Mouse (Mus musculus) heart, embryonic 10.5 days (tissue): ENCODE measurements at regions not wholly inside any gene's neighbourhood (a gene's known extent, or its start where the extent isn't known, plus 50 kb on each side); places are given as distances from the start of the nearest gene placed in this dataset.

Source experiments
- DNase-seq: peaks from one replicate; pipeline ENCODE4 v3.0.0-alpha.2; 2017; ENCODE audit warnings: low spot score
- H3K27ac ChIP-seq: fragments of 300-500 bp; sonication (generic); 2 replicates; pipeline ENCODE4 v1.5.1; 2016; ENCODE audit warnings: mild to moderate bottlenecking
- H3K27me3 ChIP-seq: fragments of 300-500 bp; sonication (generic); 2 replicates; pipeline ENCODE4 v1.6.1; 2016; ENCODE audit warnings: mild to moderate bottlenecking; ENCODE audit not compliant: poor library complexity, insufficient read depth, severe bottlenecking
- H3K36me3 ChIP-seq: fragments of 300-500 bp; sonication (generic); 2 replicates; pipeline ENCODE4 v1.6.1; 2016; ENCODE audit warnings: mild to moderate bottlenecking, moderate library complexity
- H3K4me1 ChIP-seq: fragments of 300-500 bp; sonication (generic); 2 replicates; pipeline ENCODE4 v1.6.1; 2016; ENCODE audit warnings: mild to moderate bottlenecking
- H3K4me3 ChIP-seq: fragments of 300-500 bp; sonication (generic); 2 replicates; pipeline ENCODE4 v1.5.1; 2016; ENCODE audit warnings: mild to moderate bottlenecking, moderate library complexity
- H3K9me3 ChIP-seq: fragments of 300-500 bp; sonication (generic); 2 replicates; pipeline ENCODE4 v1.6.1; 2016; ENCODE audit warnings: mild to moderate bottlenecking, moderate library complexity
- WGBS: fragments of 180-500 bp; shearing (Covaris S2); methylation state at CpG from one replicate; pipeline ENCODE4 v1.1.7; 2016; 5-methylcytosine and 5-hydroxymethylcytosine counted together

DNA sequence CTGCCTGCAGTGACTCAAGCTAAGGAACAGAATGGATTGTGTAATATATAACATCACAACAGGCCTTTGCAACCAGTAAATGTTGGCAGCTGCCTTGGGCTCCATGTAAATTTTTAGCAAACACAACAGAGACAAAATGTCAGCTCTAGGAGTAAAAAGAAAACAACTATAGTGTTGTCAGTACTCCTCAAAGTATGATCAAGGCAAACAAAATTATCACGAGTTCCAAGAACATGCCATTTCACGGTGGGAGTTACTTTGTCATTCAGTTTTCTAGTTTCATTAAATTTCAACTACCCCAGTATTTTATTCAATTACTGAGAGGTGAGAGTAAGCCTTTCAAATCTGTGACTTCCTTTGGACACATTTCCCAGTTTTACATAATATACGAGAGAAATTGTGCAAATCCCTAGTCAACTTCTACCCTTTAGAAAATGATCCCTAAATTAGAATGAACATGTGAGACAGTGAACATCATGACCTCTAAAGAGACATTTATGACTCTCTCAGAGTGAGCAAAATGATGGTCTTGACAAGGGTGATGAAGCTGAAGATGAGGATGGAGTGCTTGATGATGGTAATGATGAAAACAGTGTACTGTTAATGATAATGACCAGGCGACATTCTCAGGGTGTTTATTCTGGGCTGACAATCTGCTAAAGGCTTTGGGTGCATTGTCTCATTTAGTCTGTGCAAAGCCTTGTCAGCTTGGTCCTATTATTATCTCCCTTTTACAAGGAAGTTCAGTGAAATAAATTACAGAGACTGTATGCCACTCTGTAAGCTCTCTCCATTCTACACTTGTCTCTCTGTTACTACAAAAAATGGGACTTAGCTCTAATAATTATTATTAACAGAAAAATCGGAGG is 209.7 kb upstream of the Etaa1 start:
- Histone ChIP-seq H3K9me3 (no peaks in the 10 kb centered on the region), H3K4me1 (no peaks in the 10 kb centered on the region), H3K27ac (no peak overlapping the region), H3K4me3 (no peak overlapping the region), H3K27me3 (no peaks in the 10 kb centered on the region), H3K36me3 (no peaks in the 10 kb centered on the region)
- DNase-seq: no peak
- WGBS: 73% methylated on average over 5 of the region's 5 CpGs

GRCm38 (mm10) chr11:18156506-18156905 is 202.8 kb upstream of the Etaa1 start:
- Histone ChIP-seq H3K4me1 (peaks cover 7% of the 10 kb centered on the region), H3K4me3 (no peak overlapping the region), H3K9me3 (no peaks in the 10 kb centered on the region), H3K27ac (no peak overlapping the region), H3K27me3 (no peaks in the 10 kb centered on the region), H3K36me3 (no peaks in the 10 kb centered on the region)
- 93% methylated on average over 4 of the region's 4 CpGs for WGBS
- no peak for DNase-seq

- 4% methylated on average over 6 of the region's 6 CpGs for WGBS
- peaks cover 13% of the 10 kb centered on the region for H3K4me1 ChIP-seq
- H3K27ac ChIP-seq: peak overlapping the region; percentile 81
- DNase-seq: peak; percentile 89
- H3K27me3 ChIP-seq: no peaks in the 10 kb centered on the region
- H3K36me3 ChIP-seq: no peaks in the 10 kb centered on the region
- no peak overlapping the region for H3K4me3 ChIP-seq
- no peaks in the 10 kb centered on the region for H3K9me3 ChIP-seq
These were observed 198.3 kb upstream of the Etaa1 start for GRCm38 (mm10) chr11:18151788-18152563.

DNA sequence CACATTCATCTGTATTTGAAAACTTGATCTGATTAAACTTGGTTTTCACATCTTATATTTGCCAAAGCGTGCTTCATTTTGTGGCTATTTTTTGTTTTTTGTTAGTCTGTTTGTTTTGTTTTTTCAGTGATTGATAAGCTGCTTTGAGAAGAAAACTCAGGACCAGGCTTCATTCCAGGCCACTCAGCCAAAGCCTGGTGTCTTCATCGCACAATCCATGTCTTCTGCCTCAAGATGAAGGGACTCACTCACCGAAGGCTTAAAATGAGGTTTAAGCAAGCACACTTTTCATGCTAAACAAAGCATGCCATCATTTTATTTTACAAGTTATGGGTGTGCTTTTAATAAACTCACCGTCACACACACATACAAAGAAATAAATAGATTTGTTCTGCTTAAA is 197.7 kb upstream of the Etaa1 start:
- DNase-seq: no peak
- H3K4me3 ChIP-seq: no peak overlapping the region
- peaks cover 13% of the 10 kb centered on the region for H3K4me1 ChIP-seq
- H3K27ac ChIP-seq: no peak overlapping the region
- H3K36me3 ChIP-seq: no peaks in the 10 kb centered on the region
- H3K27me3 ChIP-seq: no peaks in the 10 kb centered on the region
- no peaks in the 10 kb centered on the region for H3K9me3 ChIP-seq
- 44% methylated on average over 4 of the region's 4 CpGs for WGBS

DNA sequence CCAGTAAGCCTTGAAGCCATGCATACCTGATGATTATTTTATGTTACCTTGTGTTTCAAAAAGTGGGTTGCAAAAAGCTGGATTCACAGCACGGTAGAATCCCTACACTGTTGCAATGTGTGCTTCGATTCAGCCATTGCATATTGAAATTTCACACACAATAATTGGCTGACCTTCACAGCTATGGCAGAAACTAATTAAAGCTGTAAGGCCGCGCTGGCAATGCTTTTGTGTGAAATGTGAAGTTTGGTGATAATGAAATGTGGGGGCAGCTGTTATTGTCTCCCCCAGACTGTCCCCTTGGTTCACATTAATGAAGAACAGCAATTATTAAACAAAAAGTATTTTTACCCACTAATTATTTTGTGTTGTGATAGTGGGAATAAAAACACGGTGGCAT is 173.8 kb upstream of the Etaa1 start:
- WGBS: 84% methylated on average over 5 of the region's 5 CpGs
- H3K27me3 ChIP-seq: no peaks in the 10 kb centered on the region
- no peaks in the 10 kb centered on the region for H3K36me3 ChIP-seq
- no peaks in the 10 kb centered on the region for H3K9me3 ChIP-seq
- DNase-seq: no peak
- no peak overlapping the region for H3K4me3 ChIP-seq
- H3K27ac ChIP-seq: no peak overlapping the region
- H3K4me1 ChIP-seq: no peaks in the 10 kb centered on the region

DNA sequence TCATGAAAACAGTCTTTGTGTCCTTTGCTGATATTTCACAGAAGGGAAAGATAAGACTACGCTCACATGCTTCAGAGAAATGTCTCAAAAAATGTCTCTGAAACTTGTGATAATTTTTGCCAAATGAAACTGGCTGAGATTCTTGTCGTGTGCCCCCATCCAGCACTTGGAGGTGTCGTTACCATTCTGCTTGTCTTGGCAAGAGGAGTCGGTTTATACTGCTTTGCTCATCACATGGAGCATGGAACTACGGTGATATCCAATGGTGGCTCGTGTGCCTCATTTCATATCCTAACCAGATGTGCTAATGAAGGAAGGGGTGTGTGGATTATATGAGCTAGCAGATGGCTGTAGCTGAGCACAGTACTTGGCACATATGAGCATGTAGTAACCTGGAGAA is 169.4 kb upstream of the Etaa1 start:
- Histone ChIP-seq H3K27me3 (no peaks in the 10 kb centered on the region), H3K36me3 (no peaks in the 10 kb centered on the region), H3K27ac (no peak overlapping the region), H3K4me3 (no peak overlapping the region), H3K4me1 (no peaks in the 10 kb centered on the region), H3K9me3 (no peaks in the 10 kb centered on the region)
- no peak for DNase-seq
- WGBS: 76% methylated on average over 6 of the region's 6 CpGs

GRCm38 (mm10) chr11:18122616-18123015 is 168.9 kb upstream of the Etaa1 start:
- H3K4me1 ChIP-seq: no peaks in the 10 kb centered on the region
- H3K9me3 ChIP-seq: no peaks in the 10 kb centered on the region
- no peaks in the 10 kb centered on the region for H3K36me3 ChIP-seq
- H3K27ac ChIP-seq: no peak overlapping the region
- H3K4me3 ChIP-seq: no peak overlapping the region
- 77% methylated on average over 2 of the region's 2 CpGs for WGBS
- no peak for DNase-seq
- no peaks in the 10 kb centered on the region for H3K27me3 ChIP-seq

DNA sequence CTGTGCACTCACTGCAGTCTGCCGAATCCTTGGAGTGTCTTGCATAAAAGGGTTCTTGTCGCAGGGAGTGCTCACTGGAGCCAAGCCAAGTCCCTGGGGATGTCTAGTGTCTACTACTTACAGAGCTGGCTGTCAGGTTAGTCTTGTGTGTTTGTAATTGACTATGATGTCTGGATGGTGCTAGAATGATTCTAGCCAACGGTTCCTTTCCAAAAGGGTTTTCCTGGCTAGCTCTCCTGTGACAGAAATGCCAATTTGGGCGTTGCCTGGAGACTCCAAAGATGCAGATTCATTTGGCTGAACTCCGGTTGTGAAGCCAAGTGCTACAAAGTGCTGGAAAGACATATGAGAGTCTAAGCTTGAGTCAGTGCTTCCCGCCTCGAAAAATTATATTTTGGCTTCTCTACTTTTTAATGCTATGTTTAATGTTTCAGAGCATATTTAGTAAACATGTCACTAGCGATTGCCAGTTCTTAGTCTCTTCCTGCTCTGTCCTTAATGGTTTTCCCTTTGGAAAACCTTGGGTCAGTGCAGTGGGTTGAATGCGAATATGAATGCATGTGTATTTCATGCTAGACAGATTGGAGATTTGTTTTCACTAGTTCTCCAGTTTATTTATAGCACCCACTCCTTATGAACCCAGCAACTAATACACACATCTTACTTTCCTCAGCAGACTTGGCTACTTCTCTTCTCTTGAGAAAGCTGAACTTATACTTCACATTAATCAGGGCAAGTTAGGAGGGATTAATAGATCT is 162.2 kb upstream of the Etaa1 start:
- no peaks in the 10 kb centered on the region for H3K36me3 ChIP-seq
- H3K4me1 ChIP-seq: no peaks in the 10 kb centered on the region
- H3K4me3 ChIP-seq: no peak overlapping the region
- 78% methylated on average over 9 of the region's 9 CpGs for WGBS
- no peaks in the 10 kb centered on the region for H3K9me3 ChIP-seq
- no peak overlapping the region for H3K27ac ChIP-seq
- no peak for DNase-seq
- H3K27me3 ChIP-seq: no peaks in the 10 kb centered on the region

- DNase-seq: no peak
- H3K9me3 ChIP-seq: no peaks in the 10 kb centered on the region
- H3K4me3 ChIP-seq: no peak overlapping the region
- no peaks in the 10 kb centered on the region for H3K4me1 ChIP-seq
- no peaks in the 10 kb centered on the region for H3K36me3 ChIP-seq
- H3K27me3 ChIP-seq: no peaks in the 10 kb centered on the region
- H3K27ac ChIP-seq: no peak overlapping the region
- 87% methylated on average over 3 of the region's 3 CpGs for WGBS
These were observed 149.2 kb upstream of the Etaa1 start for GRCm38 (mm10) chr11:18102841-18103240.

GRCm38 (mm10) chr11:18075840-18076435 is 122.3 kb upstream of the Etaa1 start:
- DNase-seq: no peak
- no peak overlapping the region for H3K4me3 ChIP-seq
- H3K27ac ChIP-seq: no peak overlapping the region
- no peaks in the 10 kb centered on the region for H3K36me3 ChIP-seq
- 65% methylated on average over 4 of the region's 4 CpGs for WGBS
- H3K9me3 ChIP-seq: no peaks in the 10 kb centered on the region
- no peaks in the 10 kb centered on the region for H3K27me3 ChIP-seq
- H3K4me1 ChIP-seq: no peaks in the 10 kb centered on the region

GRCm38 (mm10) chr11:18070586-18071306 is 117.1 kb upstream of the Etaa1 start:
- Histone ChIP-seq H3K36me3 (no peaks in the 10 kb centered on the region), H3K27ac (no peak overlapping the region), H3K9me3 (no peaks in the 10 kb centered on the region), H3K27me3 (no peaks in the 10 kb centered on the region), H3K4me1 (no peaks in the 10 kb centered on the region), H3K4me3 (no peak overlapping the region)
- 85% methylated on average over 4 of the region's 4 CpGs for WGBS
- DNase-seq: no peak

GRCm38 (mm10) chr11:18070032-18070374 is 116.3 kb upstream of the Etaa1 start:
- DNase-seq: no peak
- WGBS: 60% methylated on average over 8 of the region's 8 CpGs
- no peaks in the 10 kb centered on the region for H3K9me3 ChIP-seq

More at GRCm38 (mm10) chr11:18070032-18070374, 116.3 kb upstream of the Etaa1 start:
- Histone ChIP-seq H3K27ac (no peak overlapping the region), H3K36me3 (no peaks in the 10 kb centered on the region), H3K4me1 (no peaks in the 10 kb centered on the region), H3K4me3 (no peak overlapping the region), H3K27me3 (no peaks in the 10 kb centered on the region)
